Mouse (Mus musculus) midbrain, embryonic 16.5 days (tissue): ENCODE measurements around the gene Fdx1. TPM values are rescaled to one million over a fixed set of nuclear protein-coding genes. Genes with fewer than 3 reads are reported as not detected.

Source experiments
- ATAC-seq: fragments of 200-750 bp; cut with Nextera tagmentation; 2 replicates; pipeline ENCODE4 v1.8.0; 2017; ENCODE audit warnings: moderate TSS enrichment
- H3K27ac ChIP-seq: fragments of 300-500 bp; sonication (generic); 2 replicates; pipeline ENCODE4 v1.5.1; 2014; ENCODE audit warnings: mild to moderate bottlenecking, low read length, mixed read lengths
- H3K27me3 ChIP-seq: fragments of 300-500 bp; sonication (generic); 2 replicates; pipeline ENCODE4 v1.6.1; 2014; ENCODE audit warnings: low read depth, low read length, mixed read lengths; ENCODE audit not compliant: control insufficient read depth, insufficient read depth
- H3K36me3 ChIP-seq: fragments of 300-500 bp; sonication (generic); 2 replicates; pipeline ENCODE4 v1.6.1; 2014; ENCODE audit warnings: mild to moderate bottlenecking, low read length, moderate library complexity, mixed read lengths; ENCODE audit not compliant: control insufficient read depth, insufficient read depth
- H3K4me1 ChIP-seq: fragments of 300-500 bp; sonication (generic); 2 replicates; pipeline ENCODE4 v1.6.1; 2014; ENCODE audit warnings: mild to moderate bottlenecking, low read length, mixed read lengths; ENCODE audit not compliant: control insufficient read depth, insufficient read depth
- H3K4me2 ChIP-seq: fragments of 300-500 bp; sonication (generic); 2 replicates; pipeline ENCODE4 v1.6.1; 2014; ENCODE audit warnings: mild to moderate bottlenecking, low read length, mixed read lengths
- H3K4me3 ChIP-seq: fragments of 300-500 bp; sonication (generic); 2 replicates; pipeline ENCODE4 v1.5.1; 2014; ENCODE audit warnings: low read depth, mild to moderate bottlenecking, low read length, moderate library complexity, mixed read lengths
- H3K9ac ChIP-seq: fragments of 300-500 bp; sonication (generic); 2 replicates; pipeline ENCODE4 v1.6.1; 2014; ENCODE audit warnings: low read depth, low read length, mixed read lengths
- H3K9me3 ChIP-seq: fragments of 300-500 bp; sonication (generic); replicated peaks from 2 replicates; pipeline ENCODE4 v1.6.1; 2014; ENCODE audit warnings: mild to moderate bottlenecking, low read length, mixed read lengths; ENCODE audit not compliant: control insufficient read depth, poor library complexity, severe bottlenecking
- WGBS: fragments of 180-500 bp; shearing (Covaris S2); extraction: QIAGEN DNeasy Blood & Tissue Kit; methylation state at CpG from one replicate; pipeline ENCODE4 v1.1.7; 2014; 5-methylcytosine and 5-hydroxymethylcytosine counted together
- polyA plus RNA-seq: library from polyadenylated mRNA; unstranded; fragments of >200 nt; fragmentation: Nextera tagmentation; extraction: Ambion mirVana; gene quantifications from 2 replicates; pipeline ENCODE4 v1.2.1, GENCODE M21; 2015

The Fdx1 gene
- polyA plus RNA-seq, 1 experiment from 2014 or later: 37.0 TPM

DNA sequence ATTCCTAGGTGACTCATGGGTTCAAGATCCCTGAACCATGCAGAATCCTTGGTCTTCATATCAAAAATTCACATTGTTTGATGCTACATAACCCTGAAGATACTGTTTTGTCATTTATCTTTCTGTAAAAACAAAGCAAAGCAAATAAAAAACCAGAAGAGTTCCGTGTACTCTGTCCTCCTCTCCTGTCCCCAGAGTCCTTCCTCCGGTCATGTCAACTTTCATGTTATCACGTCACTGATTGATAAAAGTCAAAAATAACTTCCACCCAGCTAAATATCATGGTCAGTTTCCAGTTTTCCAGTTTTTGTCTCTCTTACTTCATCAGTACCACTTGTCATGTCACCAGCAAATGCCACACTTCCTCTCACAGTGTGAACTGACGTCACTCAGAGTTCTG lies 11.5 kb upstream of the Fdx1 start:
- no peak for ATAC-seq
- Histone ChIP-seq H3K9ac (no peak overlapping the region), H3K27ac (no peak overlapping the region), H3K4me3 (no peak overlapping the region), H3K4me2 (no peak overlapping the region), H3K27me3 (no peaks in the 10 kb centered on the region), H3K36me3 (no peaks in the 10 kb centered on the region), H3K9me3 (no peaks in the 10 kb centered on the region), H3K4me1 (no peaks in the 10 kb centered on the region)
- WGBS: 84% methylated on average over 4 of the region's 4 CpGs

DNA sequence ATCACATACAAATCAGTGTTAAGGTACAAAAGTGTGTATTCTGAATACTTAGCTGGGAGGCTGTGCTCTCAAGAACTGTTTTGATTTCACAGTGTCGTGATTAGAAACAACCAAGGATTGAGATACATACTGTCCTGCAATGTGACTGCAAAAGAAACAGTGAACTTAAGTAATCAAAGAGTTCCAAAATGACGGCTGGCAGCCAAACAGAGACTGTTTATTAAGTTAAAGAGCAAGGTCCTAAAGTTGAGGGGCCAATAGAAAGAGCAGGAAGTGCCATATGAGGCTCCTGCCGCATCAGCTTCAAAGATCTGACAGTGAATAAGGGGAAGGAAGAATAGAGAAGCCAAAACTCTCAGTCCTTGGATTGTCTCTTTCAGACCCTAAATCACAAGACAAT lies 10.5 kb upstream of the Fdx1 start:
- Histone ChIP-seq H3K27me3 (no peaks in the 10 kb centered on the region), H3K9ac (no peak overlapping the region), H3K27ac (no peak overlapping the region), H3K4me1 (no peaks in the 10 kb centered on the region), H3K4me3 (no peak overlapping the region), H3K36me3 (no peaks in the 10 kb centered on the region), H3K9me3 (no peaks in the 10 kb centered on the region), H3K4me2 (no peak overlapping the region)
- no peak for ATAC-seq
- WGBS: 66% methylated on average over 3 of the region's 3 CpGs

DNA sequence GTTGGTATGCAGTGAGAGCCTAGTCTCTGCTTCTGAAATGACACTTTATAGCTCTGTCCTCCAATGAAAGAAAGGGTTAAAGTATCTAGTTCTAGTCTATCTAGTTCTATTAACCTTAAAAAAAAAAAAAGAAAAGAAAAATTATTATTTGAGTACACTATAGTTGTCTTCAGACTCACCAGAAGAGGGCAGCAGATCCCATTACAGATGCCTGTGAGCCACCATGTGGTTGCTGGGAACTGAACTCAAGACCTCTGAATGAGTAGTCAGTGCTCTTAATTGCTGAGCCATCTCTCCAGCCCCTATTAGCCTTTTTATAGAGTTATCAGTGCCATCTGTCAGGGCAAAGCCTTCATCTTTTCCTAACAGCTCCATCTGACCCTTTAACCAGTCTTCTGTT lies 3.0 kb upstream of the Fdx1 start:
- Histone ChIP-seq H3K27ac (no peak overlapping the region), H3K4me3 (no peak overlapping the region), H3K36me3 (no peaks in the 10 kb centered on the region), H3K4me2 (no peak overlapping the region), H3K9me3 (no peaks in the 10 kb centered on the region), H3K27me3 (no peaks in the 10 kb centered on the region), H3K9ac (no peak overlapping the region), H3K4me1 (peaks cover 12% of the 10 kb centered on the region)
- ATAC-seq: no peak

DNA sequence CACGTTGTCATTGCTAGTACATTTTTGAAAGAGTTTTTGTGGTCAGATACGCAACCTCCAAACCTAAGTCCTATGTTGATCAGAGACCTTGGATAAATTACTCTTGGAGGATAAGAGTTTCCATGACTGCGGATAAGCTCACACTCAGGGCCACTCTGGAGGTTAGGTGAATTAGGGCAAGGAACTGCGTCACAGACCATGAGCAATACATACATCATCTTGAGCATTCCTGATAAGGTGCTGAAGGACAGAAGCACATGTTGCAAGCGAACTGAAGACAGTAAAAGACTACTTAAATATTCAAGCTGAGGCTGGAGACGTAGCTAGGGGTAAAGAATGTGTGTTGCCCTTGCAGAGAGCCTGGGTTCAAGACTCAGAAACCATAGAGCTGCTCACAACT lies 754 bp upstream of the Fdx1 start:
- ATAC-seq: no peak
- no peak overlapping the region for H3K4me3 ChIP-seq
- no peaks in the 10 kb centered on the region for H3K9me3 ChIP-seq
- H3K4me1 ChIP-seq: peaks cover 19% of the 10 kb centered on the region
- no peaks in the 10 kb centered on the region for H3K27me3 ChIP-seq
- H3K36me3 ChIP-seq: no peaks in the 10 kb centered on the region
- no peak overlapping the region for H3K9ac ChIP-seq
- H3K27ac ChIP-seq: no peak overlapping the region
- WGBS: 68% methylated on average over 6 of the region's 6 CpGs
- no peak overlapping the region for H3K4me2 ChIP-seq

DNA sequence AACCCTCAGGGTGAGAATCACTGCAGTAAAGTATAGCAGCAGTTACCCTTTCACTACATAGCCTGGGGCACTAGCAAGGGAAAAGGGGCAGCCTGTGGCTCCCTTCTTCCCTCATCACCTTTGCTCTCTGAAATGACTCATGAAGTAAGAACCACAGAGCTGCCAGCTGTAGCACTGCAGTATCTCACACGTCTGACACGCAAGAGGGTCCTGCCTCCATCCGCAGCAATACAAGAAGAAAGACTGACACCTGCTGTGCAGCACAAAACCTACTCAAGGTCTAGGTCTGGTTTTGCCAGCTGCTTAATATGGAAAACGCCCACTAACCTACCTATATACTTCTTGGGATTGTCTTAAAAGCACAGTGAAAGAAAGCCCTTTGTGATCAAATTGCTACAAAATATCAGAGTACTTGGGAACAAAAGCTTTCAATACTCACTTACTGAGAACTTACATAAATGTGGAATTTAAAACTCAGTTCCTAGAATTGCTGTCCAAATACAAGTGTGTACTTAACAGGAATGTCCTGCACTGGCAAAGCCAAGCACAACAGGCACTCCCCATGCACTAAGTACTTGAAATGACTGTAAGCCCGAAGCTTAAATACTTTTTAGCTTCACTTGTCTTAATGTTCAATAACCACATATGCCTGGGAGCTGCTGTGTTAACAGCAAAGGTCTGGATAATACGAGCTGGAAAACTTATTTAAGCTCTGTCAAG lies 2.0 kb downstream of the Fdx1 start:
- no peak overlapping the region; the same call in 1 of the 2 replicates for H3K4me3 ChIP-seq
- H3K27ac ChIP-seq: no peak overlapping the region

DNA sequence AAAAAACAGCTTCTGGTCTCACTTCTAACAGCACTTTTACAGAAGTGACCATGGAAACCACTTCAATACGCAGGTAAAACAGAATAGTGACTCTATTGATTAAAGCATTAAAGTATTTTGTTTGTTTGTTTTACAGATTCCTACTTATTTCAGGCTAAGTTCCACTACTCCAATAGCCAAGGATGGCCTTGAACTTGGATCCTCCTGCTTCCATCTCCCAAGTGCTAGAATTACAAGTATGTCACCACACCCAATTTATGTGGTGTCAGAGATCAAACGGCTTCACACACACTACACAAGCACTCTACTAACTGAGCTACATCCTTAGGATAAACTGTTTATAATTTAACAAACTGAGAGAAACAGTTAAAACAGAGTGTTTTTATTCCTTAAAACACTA lies 3.0 kb downstream of the Fdx1 start:
- 90% methylated on average over 2 of the region's 2 CpGs for WGBS
- Histone ChIP-seq H3K36me3 (no peaks in the 10 kb centered on the region), H3K4me1 (peaks cover 19% of the 10 kb centered on the region), H3K27ac (no peak overlapping the region), H3K9me3 (no peaks in the 10 kb centered on the region), H3K9ac (no peak overlapping the region), H3K4me3 (no peak overlapping the region), H3K4me2 (no peak overlapping the region), H3K27me3 (no peaks in the 10 kb centered on the region)
- no peak for ATAC-seq

More for the DNA sequence above, 2.0 kb downstream of the Fdx1 start:
- peaks cover 19% of the 10 kb centered on the region for H3K4me1 ChIP-seq
- no peaks in the 10 kb centered on the region for H3K36me3 ChIP-seq
- no peaks in the 10 kb centered on the region for H3K27me3 ChIP-seq
- ATAC-seq: no peak
- no peak overlapping the region for H3K9ac ChIP-seq
- peak overlapping the region; percentile 80 for H3K4me2 ChIP-seq
- no peaks in the 10 kb centered on the region for H3K9me3 ChIP-seq
- 43% methylated on average over 6 of the region's 6 CpGs for WGBS

DNA sequence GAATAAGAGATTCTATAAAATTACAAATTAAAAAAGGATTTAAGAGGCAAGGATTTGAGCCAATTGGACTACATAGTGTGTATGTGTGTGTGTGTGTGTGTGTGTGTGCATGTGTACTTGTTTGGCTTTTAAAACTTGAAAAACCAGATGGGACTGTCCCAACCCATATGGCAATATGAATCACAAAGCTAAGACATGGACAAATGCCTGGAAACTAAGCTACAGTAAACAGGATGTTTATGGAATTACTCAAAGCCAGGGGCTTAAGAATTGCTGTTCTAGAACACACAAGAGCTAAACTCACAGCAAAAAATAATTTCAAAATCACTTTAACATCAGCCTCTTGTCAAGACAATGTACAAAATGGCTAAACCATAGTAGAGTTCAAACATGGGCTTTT lies 4.4 kb downstream of the Fdx1 start:
- Histone ChIP-seq H3K4me3 (no peak overlapping the region), H3K27ac (no peak overlapping the region), H3K9me3 (no peaks in the 10 kb centered on the region), H3K27me3 (no peaks in the 10 kb centered on the region), H3K4me2 (no peak overlapping the region), H3K9ac (no peak overlapping the region), H3K36me3 (peaks cover 3% of the 10 kb centered on the region; the same call in 1 of the 2 replicates), H3K4me1 (peaks cover 19% of the 10 kb centered on the region)
- no peak for ATAC-seq

DNA sequence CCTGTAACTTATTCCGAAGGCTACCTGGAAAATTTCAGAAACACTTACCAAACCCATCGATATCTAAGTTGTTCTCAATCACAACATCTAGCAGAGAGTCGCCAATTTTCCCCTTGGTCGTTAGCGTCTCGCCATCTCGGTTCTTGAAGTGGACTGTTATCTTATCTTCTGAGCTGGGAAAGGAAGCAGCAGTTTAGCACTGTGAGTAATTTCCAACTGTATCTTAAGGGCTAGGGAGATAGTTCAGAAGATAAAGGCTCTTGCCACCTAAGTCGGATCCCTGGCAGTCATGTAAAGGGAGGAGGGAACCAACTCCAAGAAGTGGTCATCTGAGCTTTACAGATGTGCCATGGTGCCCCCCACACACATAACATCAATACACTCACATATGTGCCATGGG lies 6.3 kb downstream of the Fdx1 start:
- Histone ChIP-seq H3K27me3 (no peaks in the 10 kb centered on the region), H3K4me1 (peaks cover 13% of the 10 kb centered on the region), H3K4me2 (no peak overlapping the region), H3K9ac (no peak overlapping the region), H3K36me3 (peaks cover 3% of the 10 kb centered on the region; the same call in 1 of the 2 replicates), H3K9me3 (no peaks in the 10 kb centered on the region), H3K27ac (no peak overlapping the region), H3K4me3 (no peak overlapping the region)
- ATAC-seq: no peak
- WGBS: 94% methylated on average over 8 of the region's 8 CpGs

DNA sequence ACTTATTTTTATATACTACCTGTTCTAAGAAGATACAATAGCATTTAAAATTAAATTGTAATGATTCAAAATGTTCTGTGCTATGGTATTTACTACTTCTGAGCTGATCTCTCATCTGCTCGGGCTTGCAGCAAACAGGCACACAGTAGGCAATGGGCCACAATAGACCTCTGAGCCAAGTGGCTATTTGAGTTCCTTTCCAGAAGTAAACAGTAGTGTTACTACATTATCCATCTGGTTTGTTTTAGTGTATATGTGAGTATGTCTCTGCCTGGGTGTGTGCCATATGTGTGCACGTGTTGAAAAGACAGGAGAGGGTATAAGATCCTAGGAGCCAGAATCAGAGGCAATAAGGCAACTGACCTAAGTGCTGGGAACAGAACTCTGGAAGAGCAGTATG lies 6.9 kb downstream of the Fdx1 start:
- peaks cover 3% of the 10 kb centered on the region; the same call in 1 of the 2 replicates for H3K36me3 ChIP-seq
- H3K4me1 ChIP-seq: peaks cover 8% of the 10 kb centered on the region
- no peak overlapping the region for H3K4me2 ChIP-seq
- H3K9me3 ChIP-seq: no peaks in the 10 kb centered on the region
- WGBS: 95% methylated on average over 2 of the region's 2 CpGs
- no peak overlapping the region for H3K9ac ChIP-seq
- H3K4me3 ChIP-seq: no peak overlapping the region
- H3K27me3 ChIP-seq: no peaks in the 10 kb centered on the region
- ATAC-seq: no peak
- no peak overlapping the region for H3K27ac ChIP-seq
